Mouse (Mus musculus): ENCODE data around the gene Cgn. TPM values are rescaled to one million over a fixed set of nuclear protein-coding genes. Genes with fewer than 3 reads are reported as not detected.
"Not testable (repeated sequence)": the region's sequence is repeated elsewhere in the genome, so short reads cannot be mapped to it uniquely, and the experiment has no call there.

Gene Cgn
- total RNA-seq, 2 experiments from 2014 or later = 8.9 to 9.0 TPM

GRCm38 (mm10) chr3:94745691-94746090, 40.6 kb downstream of the Cgn start:
- no peak for DNase-seq (ENCODE audit: extremely low spot score in 1 of 2, low spot score in 2 of 2)
- intact Hi-C loops (cut with DNase I) = no loop called here

- intact Hi-C loops (cut with DNase I) = loop anchor here (5.0 kb wide), 1 partner anchor 86 kb away; no protein-coding TSS in a partner anchor
- not testable (repeated sequence) for DNase-seq (ENCODE audit: extremely low spot score in 1 of 2, low spot score in 2 of 2)
Observed at GRCm38 (mm10) chr3:94723637-94724036, 62.7 kb downstream of the Cgn start.

GRCm38 (mm10) chr3:94718253-94718652, 68.0 kb downstream of the Cgn start:
- DNase-seq (ENCODE audit: extremely low spot score in 1 of 2, low spot score in 2 of 2); intact Hi-C loops (cut with DNase I): not testable (repeated sequence)

- intact Hi-C loops (cut with DNase I); DNase-seq (ENCODE audit: extremely low spot score in 1 of 2, low spot score in 2 of 2): not testable (repeated sequence)
Observed at GRCm38 (mm10) chr3:94713424-94713823, 72.9 kb downstream of the Cgn start.

- intact Hi-C loops (cut with DNase I); DNase-seq (ENCODE audit: extremely low spot score in 1 of 2, low spot score in 2 of 2): not testable (repeated sequence)
Observed at GRCm38 (mm10) chr3:94710591-94710990, 75.7 kb downstream of the Cgn start.

Other genes starting within 250 kb of the Cgn start
- 10 to 100 TPM; 86.0 to 90.2 TPM for gene Snx27, start 203.8 kb downstream of the Cgn start, total RNA-seq (2021)
- gene Gm10972, start 143.4 kb downstream of the Cgn start, total RNA-seq (2021) = not detected
- gene Tuft1, start 127.6 kb downstream of the Cgn start, total RNA-seq (2021) = 1 to 10 TPM in 1 of 2 experiments, under 1 TPM in 1; 0.77 to 1.3 TPM
- 1 to 10 TPM in 1 of 2 experiments, not detected in 1; 1.2 TPM for gene Selenbp2, start 92.9 kb downstream of the Cgn start, total RNA-seq (2021)
- 10 to 100 TPM; 60.4 to 64.9 TPM for gene Pogz, start 51.1 kb upstream of the Cgn start, total RNA-seq (2021)
- gene Psmb4, start 100.5 kb upstream of the Cgn start, total RNA-seq (2021) = 100 to 1,000 TPM; 274 to 309 TPM
- 1 to 10 TPM; 3.2 to 3.8 TPM for gene Selenbp1, start 146.6 kb upstream of the Cgn start, total RNA-seq (2021)
- 10 to 100 TPM; 26.8 to 27.5 TPM for gene Rfx5, start 167.6 kb upstream of the Cgn start, total RNA-seq (2021)
- 10 to 100 TPM; 47.9 to 49.7 TPM for gene Pi4kb, start 188.2 kb upstream of the Cgn start, total RNA-seq (2021)
- gene Zfp687, start 229.0 kb upstream of the Cgn start, total RNA-seq (2021) = 10 to 100 TPM; 20.8 to 21.8 TPM

Data from left cerebral cortex, postnatal 10 days (tissue).